Mouse (Mus musculus) heart, embryonic 12.5 days (tissue): Measurements from ENCODE around the gene Rgs7bp. TPM values are rescaled to one million over a fixed set of nuclear protein-coding genes. Genes with fewer than 3 reads are reported as not detected.

ENCODE experiments used
- ATAC-seq: fragments of 200-750 bp; cut with Nextera tagmentation; 2 replicates; pipeline ENCODE4 v1.8.0; 2017; ENCODE audit warnings: moderate TSS enrichment, moderate library complexity; ENCODE audit not compliant: insufficient number of reproducible peaks, low FRiP score
- H3K27ac ChIP-seq: fragments of 300-500 bp; sonication (generic); 2 replicates; pipeline ENCODE4 v1.5.1; 2016; ENCODE audit warnings: mild to moderate bottlenecking, moderate library complexity; ENCODE audit not compliant: poor library complexity, severe bottlenecking
- H3K27me3 ChIP-seq: fragments of 300-500 bp; sonication (generic); replicated peaks from 2 replicates; pipeline ENCODE4 v1.6.1; 2016; ENCODE audit warnings: mild to moderate bottlenecking, moderate library complexity
- H3K36me3 ChIP-seq: fragments of 300-500 bp; sonication (generic); 2 replicates; pipeline ENCODE4 v1.6.1; 2016; ENCODE audit warnings: mild to moderate bottlenecking, moderate library complexity
- H3K4me1 ChIP-seq: fragments of 300-500 bp; sonication (generic); replicated peaks from 2 replicates; pipeline ENCODE4 v1.6.1; 2016; ENCODE audit warnings: mild to moderate bottlenecking
- H3K4me2 ChIP-seq: fragments of 300-500 bp; sonication (generic); 2 replicates; pipeline ENCODE4 v1.6.1; 2016; ENCODE audit warnings: mild to moderate bottlenecking, moderate library complexity
- H3K4me3 ChIP-seq: fragments of 300-500 bp; sonication (generic); 2 replicates; pipeline ENCODE4 v1.5.1; 2016; ENCODE audit warnings: mild to moderate bottlenecking
- H3K9ac ChIP-seq: fragments of 300-500 bp; sonication (generic); 2 replicates; pipeline ENCODE4 v1.6.1; 2016; ENCODE audit warnings: mild to moderate bottlenecking, moderate library complexity
- H3K9me3 ChIP-seq: fragments of 300-500 bp; sonication (generic); replicated peaks from 2 replicates; pipeline ENCODE4 v1.6.1; 2016; ENCODE audit warnings: mild to moderate bottlenecking, moderate library complexity
- whole genome bisulfite sequencing: fragments of 180-500 bp; shearing (Covaris S2); methylation state at CpG from one replicate; pipeline ENCODE4 v1.1.7; 2016; 5-methylcytosine and 5-hydroxymethylcytosine counted together
- polyA plus RNA-seq: library from polyadenylated mRNA; unstranded; fragments of >200 nt; fragmentation: Nextera tagmentation; extraction: Ambion mirVana; gene quantifications from 2 replicates; pipeline ENCODE4 v1.2.1, GENCODE M21; 2016

Rgs7bp gene
- polyA plus RNA-seq, 1 experiment from 2014 or later = 3.5 TPM

GRCm38 (mm10) chr13:104962716-104963411, 91.9 kb downstream of the Rgs7bp start:
- Histone ChIP-seq H3K9ac (no peak overlapping the region), H3K9me3 (no peaks in the 10 kb centered on the region), H3K27ac (no peak overlapping the region), H3K4me2 (no peak overlapping the region), H3K4me1 (peaks cover 18% of the 10 kb centered on the region; the same call in 1 of the 2 replicates), H3K4me3 (no peak overlapping the region), H3K27me3 (no peaks in the 10 kb centered on the region), H3K36me3 (no peaks in the 10 kb centered on the region)
- peak; percentile 57; the same call in 1 of the 2 replicates for ATAC-seq
- WGBS = 61% methylated on average over 11 of the region's 11 CpGs

DNA sequence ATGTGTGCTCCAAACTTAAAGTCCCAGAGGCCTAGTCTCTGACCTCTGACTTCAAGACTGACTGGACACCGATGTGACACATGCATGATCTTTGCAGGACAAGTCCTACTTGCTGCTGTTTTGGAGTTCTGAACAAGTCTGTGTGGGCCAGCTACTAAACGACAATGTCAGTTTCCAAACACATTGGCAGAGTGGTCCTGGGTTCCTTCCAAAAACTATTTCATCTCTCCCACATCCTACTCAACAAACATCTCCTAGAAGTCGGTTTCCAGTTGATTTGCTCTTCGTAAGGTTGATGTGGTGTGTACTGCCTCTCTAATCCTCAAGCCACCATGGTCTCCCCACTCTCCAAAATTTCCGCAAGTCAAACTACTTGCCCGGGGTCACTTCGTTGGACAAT, 92.6 kb downstream of the Rgs7bp start:
- no peak overlapping the region for H3K27ac ChIP-seq
- WGBS = 79% methylated on average over 7 of the region's 7 CpGs
- H3K4me1 ChIP-seq = peaks cover 18% of the 10 kb centered on the region; the same call in 1 of the 2 replicates
- H3K9me3 ChIP-seq = no peaks in the 10 kb centered on the region
- no peak overlapping the region for H3K4me2 ChIP-seq
- no peak for ATAC-seq
- no peaks in the 10 kb centered on the region for H3K27me3 ChIP-seq
- no peaks in the 10 kb centered on the region for H3K36me3 ChIP-seq
- no peak overlapping the region for H3K4me3 ChIP-seq
- H3K9ac ChIP-seq = no peak overlapping the region

DNA sequence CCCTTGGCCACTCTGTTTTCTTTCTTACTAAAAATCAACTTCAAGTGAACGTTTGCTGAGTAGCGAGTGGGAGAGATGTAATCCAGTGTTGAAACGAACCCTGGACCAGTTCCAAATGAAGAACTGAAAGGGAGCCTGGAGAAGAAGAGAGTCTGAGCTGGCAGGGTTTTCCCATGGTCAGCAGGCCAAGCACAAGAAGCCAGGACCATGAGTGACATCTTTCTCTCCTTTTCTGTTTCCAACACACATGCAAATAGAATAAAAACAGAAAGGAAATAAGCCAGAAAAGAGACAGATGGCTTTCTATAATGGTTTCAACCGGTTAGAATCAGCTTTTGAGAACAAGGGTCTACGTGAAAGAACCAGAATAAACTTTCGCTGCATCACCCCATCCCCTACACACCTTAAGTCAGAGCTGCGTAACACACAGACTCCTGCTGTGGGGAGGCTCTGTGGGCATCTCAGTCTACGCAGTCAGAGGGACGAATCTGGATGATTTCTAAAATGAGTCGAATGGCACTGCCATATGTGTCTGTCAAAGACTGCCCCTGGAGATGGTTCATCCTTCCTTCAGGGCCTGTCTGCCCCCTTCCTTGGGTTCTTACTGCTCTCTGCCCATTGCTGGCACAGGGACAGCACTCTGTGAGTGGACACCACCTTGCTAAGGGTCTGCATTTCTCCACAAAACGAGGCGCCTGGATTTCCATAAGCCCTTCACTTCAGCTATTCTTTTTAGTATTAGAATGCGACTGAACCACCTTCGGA, 93.6 kb downstream of the Rgs7bp start:
- Histone ChIP-seq H3K36me3 (no peaks in the 10 kb centered on the region), H3K27ac (no peak overlapping the region), H3K9me3 (no peaks in the 10 kb centered on the region), H3K4me2 (no peak overlapping the region), H3K4me1 (peaks cover 18% of the 10 kb centered on the region; the same call in 1 of the 2 replicates), H3K9ac (no peak overlapping the region), H3K4me3 (no peak overlapping the region), H3K27me3 (no peaks in the 10 kb centered on the region)
- 79% methylated on average over 14 of the region's 14 CpGs for WGBS
- no peak for ATAC-seq

DNA sequence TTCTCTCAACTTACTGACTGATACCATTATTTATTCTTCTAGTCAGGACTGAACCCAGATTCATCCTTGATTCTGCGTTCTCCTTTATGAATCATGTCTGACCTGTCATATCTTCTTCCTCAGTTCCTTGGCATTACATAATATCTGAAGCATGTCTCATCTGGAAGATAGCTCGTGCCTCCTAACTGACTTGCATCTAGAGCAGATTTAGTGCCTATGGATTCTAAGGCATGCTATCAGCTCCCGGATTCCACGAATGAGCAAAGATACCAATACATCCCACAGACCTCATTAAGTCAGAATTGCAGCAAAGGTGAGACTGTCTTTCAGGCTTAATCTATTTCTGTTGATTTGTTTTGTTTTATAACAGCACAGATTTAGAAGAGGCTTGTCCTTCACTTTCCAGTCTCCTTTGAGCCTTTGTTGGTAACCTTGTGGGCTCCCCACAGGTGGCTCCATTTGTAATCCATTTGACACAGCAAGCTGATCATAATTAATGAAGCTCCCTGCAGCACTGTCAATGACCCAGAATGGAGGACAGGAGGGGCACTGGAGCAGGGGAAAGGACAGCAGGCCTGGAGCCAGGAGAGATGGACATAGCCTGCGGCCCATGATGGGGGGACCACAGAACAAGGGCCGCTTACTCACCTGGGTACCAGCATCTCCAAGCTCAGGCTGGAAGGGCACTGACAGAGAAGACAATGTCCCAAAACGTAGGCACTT, 94.4 kb downstream of the Rgs7bp start:
- no peak overlapping the region for H3K4me2 ChIP-seq
- no peaks in the 10 kb centered on the region for H3K9me3 ChIP-seq
- no peak overlapping the region for H3K27ac ChIP-seq
- no peaks in the 10 kb centered on the region for H3K27me3 ChIP-seq
- H3K4me3 ChIP-seq = no peak overlapping the region
- H3K36me3 ChIP-seq = no peaks in the 10 kb centered on the region
- 71% methylated on average over 7 of the region's 7 CpGs for WGBS
- ATAC-seq = no peak
- no peak overlapping the region for H3K9ac ChIP-seq
- H3K4me1 ChIP-seq = peaks cover 18% of the 10 kb centered on the region; the same call in 1 of the 2 replicates

DNA sequence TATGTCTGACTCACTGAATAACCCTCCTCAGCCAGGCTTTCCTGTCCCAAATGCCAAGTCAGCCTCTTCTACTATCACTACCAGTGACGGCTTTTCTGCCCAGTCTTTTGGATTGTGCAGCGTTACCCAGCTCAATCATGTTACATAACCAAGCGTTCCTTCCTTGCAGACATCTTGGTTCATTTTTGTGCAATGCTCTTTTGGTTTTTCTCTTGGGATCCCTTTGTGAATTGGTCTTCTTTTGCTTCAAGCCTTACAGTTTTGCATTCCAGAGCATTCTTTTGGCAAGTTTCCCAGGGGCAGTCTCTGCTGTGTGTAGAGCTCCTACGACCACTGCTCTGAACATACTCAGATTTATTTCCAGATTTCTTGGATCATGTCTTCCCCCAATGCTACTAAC, 95.0 kb downstream of the Rgs7bp start:
- Histone ChIP-seq H3K9ac (no peak overlapping the region), H3K4me2 (no peak overlapping the region), H3K4me1 (peaks cover 18% of the 10 kb centered on the region; the same call in 1 of the 2 replicates), H3K36me3 (no peaks in the 10 kb centered on the region), H3K27me3 (no peaks in the 10 kb centered on the region), H3K9me3 (no peaks in the 10 kb centered on the region), H3K4me3 (no peak overlapping the region), H3K27ac (no peak overlapping the region)
- no peak for ATAC-seq
- 55% methylated on average over 4 of the region's 4 CpGs for WGBS

- 2% methylated on average over 7 of the region's 7 CpGs for WGBS
- Histone ChIP-seq H3K4me1 (0 out of 2 replicates have a peak, but pooled peaks cover 3% of the 10 kb centered on the region), H3K27me3 (no peaks in the 10 kb centered on the region), H3K9ac (no peak overlapping the region), H3K4me2 (peak overlapping the region; percentile 50), H3K36me3 (no peaks in the 10 kb centered on the region), H3K4me3 (peak overlapping the region; percentile 22), H3K9me3 (no peaks in the 10 kb centered on the region), H3K27ac (no peak overlapping the region)
- ATAC-seq = no peak
These were observed 106.8 kb downstream of the Rgs7bp start for GRCm38 (mm10) chr13:104947958-104948357.

DNA sequence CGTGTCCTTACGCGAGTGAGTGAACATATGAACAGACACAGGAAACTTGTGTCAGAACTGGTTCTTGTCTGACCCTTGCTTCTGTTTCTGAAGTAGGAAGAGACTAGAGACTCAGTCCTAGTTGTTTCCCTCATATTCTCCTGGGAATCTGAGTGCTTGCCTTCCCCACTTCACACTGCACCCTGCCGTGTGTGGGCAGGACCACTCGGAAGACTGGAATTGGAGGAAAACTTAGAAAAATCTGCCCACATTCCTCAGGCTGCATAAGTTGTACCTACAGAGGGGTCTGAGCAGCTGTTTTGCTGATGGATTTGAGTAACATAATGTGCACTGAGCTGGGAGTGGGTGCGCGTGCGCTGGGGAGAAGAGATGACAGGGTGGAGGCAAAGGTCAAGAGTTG, 114.2 kb downstream of the Rgs7bp start:
- H3K9me3 ChIP-seq = no peaks in the 10 kb centered on the region
- H3K36me3 ChIP-seq = no peaks in the 10 kb centered on the region
- H3K4me1 ChIP-seq = 0 out of 2 replicates have a peak, but pooled peaks cover 6% of the 10 kb centered on the region
- H3K4me2 ChIP-seq = no peak overlapping the region
- H3K4me3 ChIP-seq = no peak overlapping the region
- no peak overlapping the region for H3K9ac ChIP-seq
- WGBS = 92% methylated on average over 8 of the region's 8 CpGs
- no peak overlapping the region for H3K27ac ChIP-seq
- no peak for ATAC-seq
- no peaks in the 10 kb centered on the region for H3K27me3 ChIP-seq

DNA sequence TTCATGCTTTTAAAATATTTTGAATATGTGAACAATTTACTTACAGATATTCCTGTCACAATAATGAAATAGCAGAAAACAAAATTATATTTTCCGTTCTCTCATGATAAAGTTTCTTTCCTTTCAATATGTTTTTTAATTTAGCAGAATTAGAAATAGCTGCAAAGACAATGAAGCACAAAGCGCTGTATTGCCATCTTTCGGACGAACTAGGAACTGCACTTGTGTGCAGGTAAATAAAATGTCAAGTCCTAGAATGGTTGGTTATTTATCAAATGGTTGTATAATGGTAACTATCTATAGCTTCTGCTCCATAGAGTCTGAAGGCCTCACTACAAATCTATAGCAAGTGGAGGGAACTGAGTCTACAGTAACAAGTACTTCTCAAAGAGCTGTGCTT, 114.9 kb downstream of the Rgs7bp start:
- ATAC-seq = no peak
- Histone ChIP-seq H3K36me3 (no peaks in the 10 kb centered on the region), H3K4me2 (no peak overlapping the region), H3K9me3 (no peaks in the 10 kb centered on the region), H3K27ac (no peak overlapping the region), H3K9ac (no peak overlapping the region), H3K4me1 (0 out of 2 replicates have a peak, but pooled peaks cover 6% of the 10 kb centered on the region), H3K4me3 (no peak overlapping the region), H3K27me3 (no peaks in the 10 kb centered on the region)
- 2% methylated on average over 4 of the region's 4 CpGs for WGBS

DNA sequence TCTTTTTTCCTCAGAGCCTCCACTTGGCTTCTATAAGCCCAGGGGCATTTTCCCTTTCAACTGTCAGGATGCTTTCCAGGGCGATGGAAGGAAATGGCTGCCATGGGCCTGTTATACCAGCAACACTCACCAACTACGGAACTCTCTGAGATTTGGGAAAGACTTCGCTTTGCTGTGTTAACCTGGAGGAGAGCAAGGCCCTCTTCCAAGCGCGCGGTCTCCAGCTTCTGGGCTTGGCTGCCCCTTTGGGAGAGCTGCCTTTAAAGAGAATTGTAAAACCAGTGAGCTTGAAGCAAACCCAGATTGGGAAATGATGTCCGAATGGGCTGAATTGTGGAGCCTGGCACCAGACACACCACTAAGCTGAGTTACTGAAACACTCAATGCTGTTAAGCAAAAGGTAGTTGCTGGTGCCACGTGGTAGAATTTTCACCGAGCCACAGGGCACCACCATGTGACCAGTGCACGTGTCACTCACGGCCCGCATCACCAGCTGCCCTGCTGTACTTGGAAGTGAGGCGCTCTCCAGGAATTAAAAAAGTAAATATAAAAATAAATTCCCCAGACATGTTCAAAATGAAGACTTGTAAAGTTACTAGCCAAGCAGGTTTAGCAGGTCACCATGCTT, 115.7 kb downstream of the Rgs7bp start:
- Histone ChIP-seq H3K4me3 (no peak overlapping the region), H3K27ac (no peak overlapping the region), H3K4me1 (0 out of 2 replicates have a peak, but pooled peaks cover 6% of the 10 kb centered on the region), H3K9me3 (no peaks in the 10 kb centered on the region), H3K9ac (no peak overlapping the region), H3K4me2 (no peak overlapping the region), H3K36me3 (no peaks in the 10 kb centered on the region), H3K27me3 (no peaks in the 10 kb centered on the region)
- 69% methylated on average over 13 of the region's 13 CpGs for WGBS
- ATAC-seq = no peak

DNA sequence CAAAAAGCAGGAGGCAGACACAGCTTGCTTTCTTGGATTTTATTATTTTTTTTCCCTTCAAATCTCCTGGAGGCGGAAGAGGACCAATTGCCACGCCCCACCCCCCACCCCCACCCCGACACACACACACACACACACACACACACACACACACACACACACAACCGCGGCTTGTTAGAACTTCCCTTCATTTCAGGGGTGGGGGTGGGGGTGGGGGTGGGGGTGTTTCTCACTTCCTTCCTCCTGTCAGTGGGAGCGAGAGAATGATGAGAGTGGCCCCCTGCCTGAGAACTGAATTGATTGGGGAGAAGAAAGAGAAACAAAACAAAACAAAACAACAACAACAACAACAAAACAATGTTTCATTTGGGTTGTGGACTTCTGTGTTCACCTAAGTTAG, 117.0 kb downstream of the Rgs7bp start:
- H3K4me3 ChIP-seq = peak overlapping the region; percentile 42
- WGBS = 10% methylated on average over 6 of the region's 6 CpGs
- no peaks in the 10 kb centered on the region for H3K9me3 ChIP-seq
- no peak overlapping the region for H3K27ac ChIP-seq
- no peaks in the 10 kb centered on the region for H3K36me3 ChIP-seq
- no peaks in the 10 kb centered on the region for H3K27me3 ChIP-seq
- 0 out of 2 replicates have a peak, but pooled peaks cover 6% of the 10 kb centered on the region for H3K4me1 ChIP-seq
- ATAC-seq = 0 out of 2 replicates have a peak, but pooled peaks have one; percentile 36
- H3K9ac ChIP-seq = peak overlapping the region; percentile 52
- peak overlapping the region; percentile 69 for H3K4me2 ChIP-seq
